Mouse (Mus musculus) small intestine, adult 2 months (tissue): ENCODE data around the gene Slc25a43. TPM values are rescaled to one million over a fixed set of nuclear protein-coding genes. Genes with fewer than 3 reads are reported as not detected.

Source experiments
- H3K27ac ChIP-seq: fragments of 200-500 bp; 2 replicates; pipeline ENCODE4 v1.5.1; 2012; ENCODE audit warnings: low read depth, low read length, control low read depth, inconsistent platforms; ENCODE audit not compliant: insufficient read depth
- H3K27me3 ChIP-seq: fragments of 200-500 bp; 2 replicates; pipeline ENCODE4 v1.6.1; 2012; ENCODE audit warnings: mild to moderate bottlenecking, moderate library complexity, low read length, inconsistent platforms; ENCODE audit not compliant: control insufficient read depth, insufficient read depth
- H3K36me3 ChIP-seq: fragments of 200-500 bp; 2 replicates; pipeline ENCODE4 v1.6.1; 2012; ENCODE audit warnings: mild to moderate bottlenecking, low read length, control low read depth, inconsistent platforms; ENCODE audit not compliant: control insufficient read depth, insufficient read depth
- H3K4me1 ChIP-seq: fragments of 200-500 bp; 2 replicates; pipeline ENCODE4 v1.6.1; 2012; ENCODE audit warnings: low read length, inconsistent platforms, mixed read lengths; ENCODE audit not compliant: control insufficient read depth, insufficient read depth, insufficient read length
- H3K4me3 ChIP-seq: fragments of 200-500 bp; 2 replicates; pipeline ENCODE4 v1.5.1; 2012; ENCODE audit warnings: low read depth, mild to moderate bottlenecking, control low read depth, inconsistent platforms, low read length, moderate library complexity
- CTCF ChIP-seq: fragments of 200-500 bp; IDR thresholded peaks from 2 replicates; pipeline ENCODE4 v1.5.1; 2012; ENCODE audit warnings: low read depth, mild to moderate bottlenecking, control low read depth, inconsistent platforms, low read length, moderate library complexity, mixed read lengths; ENCODE audit not compliant: insufficient replicate concordance, insufficient read length; ENCODE audit errors: extremely low read depth
- POLR2A ChIP-seq: fragments of 200-500 bp; IDR thresholded peaks from 2 replicates; pipeline ENCODE4 v1.6.1; 2012; ENCODE audit warnings: low read depth, mild to moderate bottlenecking, control low read depth, inconsistent platforms, low read length, moderate library complexity
- WGBS: fragments of 180-500 bp; shearing (Covaris S2); methylation state at CpG from one replicate; pipeline ENCODE4 v1.1.7; 2018; 5-methylcytosine and 5-hydroxymethylcytosine counted together
- polyA plus RNA-seq: library from polyadenylated mRNA; depleted of rRNA; stranded (reverse); fragments of >200 nt; gene quantifications from 2 replicates; pipeline ENCODE4 v1.2.3, GENCODE M21; 2012

Slc25a43 gene
- polyA plus RNA-seq, 1 experiment = 1.1 TPM

DNA sequence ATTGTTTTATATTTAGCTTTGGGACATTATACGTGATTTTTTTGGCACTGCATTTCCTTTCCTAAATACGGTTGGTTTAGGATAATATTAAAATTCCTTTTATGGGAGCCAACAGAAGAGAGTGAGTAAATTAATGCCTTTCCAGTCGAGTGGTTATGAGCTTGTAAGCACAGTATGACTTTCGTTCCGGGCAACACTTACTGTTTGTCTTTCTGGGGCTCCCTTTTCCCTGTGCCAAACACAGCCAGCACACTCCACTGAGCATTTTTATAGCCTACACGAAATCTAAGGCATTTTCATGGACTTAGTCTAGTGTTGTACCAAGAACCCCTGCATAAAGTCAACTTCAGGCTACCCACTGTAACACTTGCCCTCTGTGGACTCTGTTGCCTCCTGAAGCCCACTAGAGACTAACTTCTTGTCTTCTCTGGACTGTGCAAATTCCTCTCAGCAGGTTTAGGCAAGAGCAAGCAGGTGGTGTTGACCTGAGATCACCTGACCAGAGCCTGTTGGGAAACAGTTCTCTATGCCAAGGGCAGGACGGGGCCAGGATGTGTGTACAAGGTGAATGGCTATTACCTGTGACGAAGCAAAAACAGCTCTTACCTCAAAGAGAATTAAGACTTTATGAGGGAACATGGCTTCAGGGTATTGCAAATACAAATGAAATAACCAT lies 70.8 kb downstream of the Slc25a43 start:
- no peak overlapping the region for H3K4me3 ChIP-seq
- TF ChIP-seq CTCF (no peak), POLR2A (no peak)
- H3K27ac ChIP-seq = peak overlapping the region; percentile 81; the same call in 1 of the 2 replicates
- H3K27me3 ChIP-seq = no peaks in the 10 kb centered on the region
- H3K36me3 ChIP-seq = no peaks in the 10 kb centered on the region
- 40% methylated on average over 8 of the region's 8 CpGs for WGBS
- H3K4me1 ChIP-seq = peaks cover 6% of the 10 kb centered on the region; the same call in 1 of the 2 replicates

DNA sequence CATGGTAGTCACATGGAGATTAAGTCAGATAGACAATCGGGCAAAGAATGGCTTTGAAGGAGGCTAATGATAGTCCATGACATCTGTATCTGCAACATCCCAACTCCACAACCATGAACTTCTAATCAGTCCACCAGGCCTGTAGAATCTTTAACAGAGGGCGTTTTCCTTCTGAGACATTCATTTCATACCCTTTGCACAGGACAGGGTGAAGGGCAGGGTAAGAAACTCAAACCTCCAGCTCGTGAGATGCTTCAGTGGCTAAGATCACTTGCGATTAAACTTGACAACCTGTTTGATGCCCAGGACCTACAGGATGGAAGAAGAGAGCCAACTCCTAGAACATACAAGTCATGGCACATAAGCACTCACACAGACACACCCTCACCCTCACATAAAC lies 71.6 kb downstream of the Slc25a43 start:
- H3K27ac ChIP-seq = peak overlapping the region; percentile 81; the same call in 1 of the 2 replicates
- no peak for TF ChIP-seq CTCF
- TF ChIP-seq POLR2A = no peak
- H3K27me3 ChIP-seq = no peaks in the 10 kb centered on the region
- H3K4me1 ChIP-seq = peaks cover 6% of the 10 kb centered on the region; the same call in 1 of the 2 replicates
- no peaks in the 10 kb centered on the region for H3K36me3 ChIP-seq
- H3K4me3 ChIP-seq = no peak overlapping the region
- WGBS = 57% methylated on average over 4 of the region's 4 CpGs

DNA sequence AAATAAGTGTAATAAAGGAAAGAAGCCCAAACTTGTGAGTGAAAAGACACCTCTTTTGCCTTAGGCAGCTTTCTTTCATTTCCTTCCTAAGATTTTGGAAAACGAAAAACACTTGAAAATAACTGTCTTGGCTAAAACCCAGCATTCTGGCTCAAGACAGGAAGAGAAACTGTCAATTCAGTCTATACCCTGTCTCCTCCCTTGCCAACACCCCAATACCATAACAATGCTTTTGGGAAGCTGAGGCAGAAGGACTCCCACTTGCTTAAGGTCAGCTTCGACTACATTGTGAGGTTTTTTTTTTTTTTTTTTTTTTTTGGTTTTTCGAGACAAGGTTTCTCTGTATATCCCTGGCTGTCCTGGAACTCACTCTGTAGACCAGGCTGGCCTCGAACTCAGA lies 72.0 kb downstream of the Slc25a43 start:
- no peak for TF ChIP-seq CTCF
- TF ChIP-seq POLR2A = no peak
- H3K36me3 ChIP-seq = no peaks in the 10 kb centered on the region

DNA sequence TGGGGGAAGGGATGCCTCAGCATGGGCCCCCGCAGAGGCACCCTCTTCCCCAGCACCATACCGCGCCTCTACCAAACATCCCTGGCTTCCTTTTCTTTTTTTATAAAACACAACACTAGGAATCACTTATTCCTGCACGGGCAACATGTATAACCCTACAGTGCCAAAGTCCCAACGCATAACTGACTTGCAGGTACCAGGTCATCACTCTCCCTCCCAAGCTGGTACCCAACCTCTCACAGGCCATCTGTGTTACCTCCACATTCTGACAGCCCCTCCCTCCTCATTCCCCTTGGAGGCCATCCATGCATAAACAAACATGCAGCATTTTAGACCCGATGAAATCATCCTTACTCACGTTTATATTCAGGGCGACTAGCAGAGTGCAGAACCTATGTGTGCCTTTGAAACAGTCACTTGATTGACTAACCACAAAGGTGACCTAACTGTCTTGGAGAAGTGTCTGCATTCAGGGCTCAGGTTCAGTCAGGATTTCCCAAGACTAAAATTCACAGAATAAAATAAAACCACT lies 73.0 kb downstream of the Slc25a43 start:
- peak overlapping the region; percentile 87 for H3K27ac ChIP-seq
- WGBS = 46% methylated on average over 8 of the region's 8 CpGs
- no peaks in the 10 kb centered on the region for H3K27me3 ChIP-seq
- peaks cover 8% of the 10 kb centered on the region; the same call in 1 of the 2 replicates for H3K4me1 ChIP-seq
- H3K36me3 ChIP-seq = no peaks in the 10 kb centered on the region
- no peak overlapping the region for H3K4me3 ChIP-seq
- TF ChIP-seq POLR2A (no peak), CTCF (no peak)

More for the DNA sequence above, 72.0 kb downstream of the Slc25a43 start:
- Histone ChIP-seq H3K27me3 (no peaks in the 10 kb centered on the region), H3K4me1 (peaks cover 6% of the 10 kb centered on the region; the same call in 1 of the 2 replicates), H3K4me3 (no peak overlapping the region), H3K27ac (no peak overlapping the region)
- 57% methylated on average over 4 of the region's 4 CpGs for WGBS

DNA sequence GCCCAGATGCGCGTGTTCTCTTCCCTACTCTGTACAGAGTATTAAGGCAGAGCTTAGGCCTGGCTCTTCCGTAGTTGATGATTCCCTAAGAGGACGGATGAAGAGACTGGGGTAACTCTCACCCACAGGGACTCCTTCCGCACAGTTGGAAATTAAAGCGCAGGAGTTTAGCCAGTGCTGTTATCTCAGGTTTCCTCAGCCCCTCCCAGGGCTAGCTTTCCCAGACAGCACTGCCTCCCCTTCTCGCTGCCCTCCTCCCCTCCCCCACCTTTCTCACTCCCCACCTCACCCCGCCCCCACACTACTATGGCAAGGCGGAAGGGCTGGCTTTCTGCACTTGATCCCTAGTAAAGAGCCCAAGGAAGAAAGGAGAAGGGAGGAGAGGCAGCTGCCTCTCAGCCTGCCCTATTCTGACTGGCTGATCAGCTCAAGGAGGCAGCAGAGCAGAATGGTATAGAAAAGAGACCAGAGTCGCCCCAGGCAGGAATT lies 73.5 kb downstream of the Slc25a43 start:
- peak overlapping the region; percentile 87 for H3K27ac ChIP-seq
- no peaks in the 10 kb centered on the region for H3K36me3 ChIP-seq
- H3K4me1 ChIP-seq = peaks cover 8% of the 10 kb centered on the region; the same call in 1 of the 2 replicates
- H3K27me3 ChIP-seq = no peaks in the 10 kb centered on the region
- 16% methylated on average over 10 of the region's 10 CpGs for WGBS
- H3K4me3 ChIP-seq = peak overlapping the region; percentile 33; the same call in 1 of the 2 replicates
- TF ChIP-seq CTCF = no peak

DNA sequence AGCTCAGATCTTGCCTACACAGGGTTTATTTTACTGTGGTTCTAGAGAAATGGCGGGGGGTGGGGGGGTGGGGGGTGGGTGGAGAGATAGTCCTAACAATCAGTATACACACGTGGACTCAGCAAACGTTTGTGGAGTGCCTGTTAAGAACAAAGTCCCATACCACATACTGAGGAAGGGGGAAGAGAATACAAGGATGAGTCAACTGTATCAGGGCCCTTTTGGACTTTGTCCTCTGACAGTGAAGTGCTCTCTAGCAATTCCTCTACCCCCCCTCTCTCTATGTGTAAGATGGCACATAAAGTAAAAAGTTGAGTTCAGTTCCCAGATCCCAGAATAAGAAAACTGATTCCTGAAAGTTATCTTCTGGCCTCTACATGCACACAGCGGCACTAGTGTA lies 76.1 kb downstream of the Slc25a43 start:
- Histone ChIP-seq H3K36me3 (no peaks in the 10 kb centered on the region), H3K4me3 (no peak overlapping the region), H3K27ac (peak overlapping the region; percentile 95), H3K4me1 (peaks cover 12% of the 10 kb centered on the region; the same call in 1 of the 2 replicates), H3K27me3 (no peaks in the 10 kb centered on the region)
- TF ChIP-seq CTCF (no peak), POLR2A (no peak)
- WGBS = 38% methylated on average over 4 of the region's 4 CpGs

DNA sequence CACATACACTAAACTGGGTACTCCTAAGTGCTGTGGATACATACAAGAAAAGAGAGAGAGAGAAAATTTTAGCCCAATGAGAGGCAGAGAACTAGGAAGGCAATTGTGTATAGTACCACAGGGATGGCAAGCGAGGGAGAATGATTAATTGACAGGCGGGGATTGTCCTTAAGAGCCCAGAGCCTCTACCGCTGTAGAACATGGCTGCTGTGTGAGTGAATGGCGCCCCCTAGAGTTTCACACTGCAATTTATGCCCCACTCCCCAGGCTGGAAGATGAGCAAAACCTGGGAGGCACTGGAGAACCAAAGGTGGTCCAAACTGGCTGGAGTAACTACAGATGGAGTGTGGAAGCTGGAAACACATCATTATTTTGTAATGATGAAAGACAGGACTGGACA lies 76.7 kb downstream of the Slc25a43 start:
- 12% methylated on average over 4 of the region's 4 CpGs for WGBS

More for the DNA sequence above, 76.7 kb downstream of the Slc25a43 start:
- TF ChIP-seq POLR2A (no peak), CTCF (peak; percentile 66; the same call in 1 of the 2 replicates)
- Histone ChIP-seq H3K36me3 (no peaks in the 10 kb centered on the region), H3K27ac (peak overlapping the region; percentile 89), H3K27me3 (no peaks in the 10 kb centered on the region), H3K4me3 (no peak overlapping the region), H3K4me1 (peaks cover 14% of the 10 kb centered on the region; the same call in 1 of the 2 replicates)
